In genomic region chr9:96393112-96393511, GRCm38 (mm10) we compare ENCODE assay signal across 16 mouse cellular contexts. TPM values are rescaled to one million over a fixed set of nuclear protein-coding genes. Genes with fewer than 3 reads are reported as not detected.
DNase-seq lines count a peak whose midpoint lies in the region; ATAC-seq and TF ChIP-seq lines count a peak whose summit lies in the region.
"Had no signal": no experiment of that assay in that cellular context is flagged by ENCODE, and none has a peak within 500 bp of the region (broad histone marks: within the 10 kb centered on the region; RNA-seq: fewer than 3 reads in every experiment).

No protein-coding gene starts in this region.

- 0 out of 2 replicates have a peak, but pooled peaks have one; percentile 53 for ATAC-seq in heart, embryonic 11.5 days (replicated peaks; ENCODE audit: insufficient number of reproducible peaks, low FRiP score, low TSS enrichment)
- ATAC-seq in liver, postnatal 0 days, result peak; percentile 30; the same call in 1 of the 2 replicates
- no peak for ATAC-seq in forebrain, embryonic 14.5 days

- intact Hi-C loops in heart, postnatal 14 days (cut with DNase I), result no loop called here

- no peak for TF ChIP-seq CTCF in liver, postnatal 0 days (IDR thresholded peaks at IDR 0.05; ENCODE audit: low read depth)

- H3K4me3 ChIP-seq in heart, embryonic 11.5 days (ENCODE audit: low read depth, low read length), result no peak overlapping the region
- no peak overlapping the region for H3K4me3 ChIP-seq in liver, postnatal 0 days (ENCODE audit: low read depth, low read length)
- no peak overlapping the region for H3K4me3 ChIP-seq in forebrain, embryonic 14.5 days (ENCODE audit: low read depth, low read length)
- H3K4me3 ChIP-seq: embryonic facial prominence, embryonic 13.5 days; forebrain, embryonic 10.5 days; heart, adult 2 months; layer of hippocampus, adult 2 months had no signal

- H3K27me3 ChIP-seq in heart, embryonic 11.5 days (ENCODE audit: control insufficient read depth, insufficient read depth, low read length), result no peaks in the 10 kb centered on the region
- no peaks in the 10 kb centered on the region; the same call in 1 of the 2 replicates for H3K27me3 ChIP-seq in liver, postnatal 0 days (ENCODE audit: insufficient read depth, low read length)
- no peaks in the 10 kb centered on the region for H3K27me3 ChIP-seq in forebrain, embryonic 14.5 days (replicated peaks; ENCODE audit: control insufficient read depth, insufficient read depth, low read length)
- H3K27me3 ChIP-seq: embryonic facial prominence, embryonic 13.5 days had no signal

- H3K4me2 ChIP-seq in heart, embryonic 11.5 days, result no peak overlapping the region
- no peak overlapping the region for H3K4me2 ChIP-seq in liver, postnatal 0 days (ENCODE audit: low read depth, low read length)
- H3K4me2 ChIP-seq in forebrain, embryonic 14.5 days (ENCODE audit: low read length), result no peak overlapping the region
- H3K4me2 ChIP-seq: embryonic facial prominence, embryonic 13.5 days had no signal

- no peaks in the 10 kb centered on the region for H3K9me3 ChIP-seq in heart, embryonic 11.5 days (replicated peaks; ENCODE audit: control insufficient read depth, low read length)
- no peaks in the 10 kb centered on the region for H3K9me3 ChIP-seq in liver, postnatal 0 days (ENCODE audit: low read length)
- H3K9me3 ChIP-seq in forebrain, embryonic 14.5 days (replicated peaks; ENCODE audit: control insufficient read depth, low read length), result no peaks in the 10 kb centered on the region
- H3K9me3 ChIP-seq: embryonic facial prominence, embryonic 13.5 days; forebrain, embryonic 10.5 days had no signal

- no peak for TF ChIP-seq EP300 in liver, postnatal 0 days (IDR thresholded peaks at IDR 0.05; ENCODE audit: low read depth)

- H3K36me3 ChIP-seq in heart, embryonic 11.5 days (ENCODE audit: control insufficient read depth, insufficient read depth, low read length), result no peaks in the 10 kb centered on the region
- H3K36me3 ChIP-seq in liver, postnatal 0 days (replicated peaks; ENCODE audit: insufficient read depth, low read length), result no peaks in the 10 kb centered on the region
- no peaks in the 10 kb centered on the region for H3K36me3 ChIP-seq in forebrain, embryonic 14.5 days (ENCODE audit: control insufficient read depth, insufficient read depth, low read length)
- H3K36me3 ChIP-seq: embryonic facial prominence, embryonic 13.5 days; forebrain, embryonic 10.5 days had no signal

- peak overlapping the region; percentile 36; the same call in 1 of the 2 replicates for H3K27ac ChIP-seq in heart, embryonic 11.5 days (ENCODE audit: low read depth, low read length)
- H3K27ac ChIP-seq in liver, postnatal 0 days (ENCODE audit: low read depth), result no peak overlapping the region
- no peak overlapping the region for H3K27ac ChIP-seq in forebrain, embryonic 14.5 days (ENCODE audit: low read depth, low read length)
- H3K27ac ChIP-seq: embryonic facial prominence, embryonic 13.5 days; forebrain, embryonic 10.5 days; heart, adult 2 months; layer of hippocampus, adult 2 months; liver, embryonic 14.5 days had no signal

- no peak for DNase-seq in heart, postnatal 14 days
- DNase-seq in 3T3-L1 (ENCODE audit: low read depth, low spot score), result peak; percentile 64
- peak; percentile 34 for DNase-seq in NIH3T3 (ENCODE audit: low read depth)
- DNase-seq in liver, postnatal 0 days, result no peak
- DNase-seq in left cerebral cortex, adult 18-20 months (ENCODE audit: low spot score in 2 of 2), result no peak
- no peak for DNase-seq in gastrocnemius, adult 8-10 months (ENCODE audit: low spot score in 2 of 2)
- no peak for DNase-seq in forebrain, embryonic 14.5 days (ENCODE audit: low spot score)
- DNase-seq: adrenal gland, adult 8-10 months; cerebellum, postnatal 25 days; lung, postnatal 36 days had no signal

- 46% methylated on average over 5 of the region's 5 CpGs for WGBS in heart, embryonic 11.5 days (ENCODE audit: insufficient replicate concordance)
- 55% methylated on average over 5 of the region's 5 CpGs for WGBS in liver, postnatal 0 days (ENCODE audit: insufficient replicate concordance)
- WGBS in forebrain, embryonic 14.5 days, result 90% methylated on average over 5 of the region's 5 CpGs

- H3K4me1 ChIP-seq in heart, embryonic 11.5 days (ENCODE audit: control insufficient read depth, insufficient read depth, low read length), result peaks cover 16% of the 10 kb centered on the region
- peaks cover 13% of the 10 kb centered on the region for H3K4me1 ChIP-seq in liver, postnatal 0 days (ENCODE audit: insufficient read depth)
- H3K4me1 ChIP-seq in forebrain, embryonic 14.5 days (ENCODE audit: control insufficient read depth, insufficient read depth, low read length), result 0 out of 2 replicates have a peak, but pooled peaks cover 1% of the 10 kb centered on the region

- H3K9ac ChIP-seq in heart, embryonic 11.5 days (ENCODE audit: low read depth, low read length), result no peak overlapping the region
- no peak overlapping the region for H3K9ac ChIP-seq in liver, postnatal 0 days (replicated peaks)
- H3K9ac ChIP-seq in forebrain, embryonic 14.5 days (ENCODE audit: low read length), result no peak overlapping the region
- H3K9ac ChIP-seq: embryonic facial prominence, embryonic 13.5 days; liver, embryonic 14.5 days had no signal

RNA-seq across cellular contexts. Expression of gene Atp1b3, which starts 28.9 kb away (rescaled TPM):
- 149 and 177 TPM in 2 replicates for polyA plus RNA-seq in heart, embryonic 11.5 days (2014; fragmentation: Nextera tagmentation; extraction: Ambion mirVana)
- total RNA-seq in heart, postnatal 14 days (2021), result 10 to 100 TPM; 70.8 to 72.2 TPM
- 60.3 and 60.6 TPM in 2 replicates for polyA plus RNA-seq in liver, postnatal 0 days (2015; fragmentation: Nextera tagmentation; extraction: Ambion mirVana)
- total RNA-seq in left cerebral cortex, adult 18-20 months (2021), result 100 to 1,000 TPM in 1 of 2 experiments, 10 to 100 TPM in 1; 89.6 to 100 TPM
- 10 to 100 TPM; 20.9 to 28.8 (median 27.0) TPM for total RNA-seq in gastrocnemius, adult 8-10 months (2022)
- polyA plus RNA-seq in forebrain, embryonic 14.5 days (2014; fragmentation: Nextera tagmentation; extraction: Ambion mirVana), result 143 and 163 TPM in 2 replicates

Comparison
In these comparisons a context has a peak if more than half of its experiments do, and no peak if none do; other contexts are left out.
1. DNase-seq: peak in 3T3-L1 (single experiment) and NIH3T3 (single experiment); none in heart, postnatal 14 days (0 of 2), liver, postnatal 0 days (single experiment), left cerebral cortex, adult 18-20 months (0 of 2), gastrocnemius, adult 8-10 months (0 of 2) and forebrain, embryonic 14.5 days (single experiment).